Comparison of ENCODE assay signal across 10 mouse cellular contexts in genomic region chr1:85555261-85555660, GRCm38 (mm10). TPM values are rescaled to one million over a fixed set of nuclear protein-coding genes. Genes with fewer than 3 reads are reported as not detected.
DNase-seq lines count a peak whose midpoint lies in the region; TF ChIP-seq lines count a peak whose summit lies in the region.
"Not testable (repeated sequence)": the region's sequence is repeated elsewhere in the genome, so short reads cannot be mapped to it uniquely, and the experiment has no call there.
"Had no signal": no experiment of that assay in that cellular context is flagged by ENCODE, and none has a peak within 500 bp of the region (broad histone marks: within the 10 kb centered on the region; RNA-seq: fewer than 3 reads in every experiment).

No protein-coding gene starts in this region.

- peak; percentile 3 for DNase-seq in adrenal gland, postnatal 25 days
- peak; percentile 14 for DNase-seq in gastrocnemius, adult 2 months
- DNase-seq in heart, postnatal 36 days: peak; percentile 11 to 14
- DNase-seq in layer of hippocampus, adult 11-12 months (ENCODE audit: low spot score): peak; percentile 27
- DNase-seq in lung, postnatal 14 days: peak; percentile 7
- DNase-seq in right cerebral cortex, postnatal 25 days: peak; percentile 11
- peak; percentile 13 for DNase-seq in thymus, postnatal 14 days
- DNase-seq in urinary bladder, postnatal 4 days (ENCODE audit: low spot score in 2 of 2): peak; percentile 39 to 80

- H3K27ac ChIP-seq in gastrocnemius, adult 2 months: not testable (repeated sequence)

- TF ChIP-seq CTCF in gastrocnemius, adult 2 months (IDR thresholded peaks at IDR 0.05): not testable (repeated sequence)

- intact Hi-C loops in gastrocnemius, adult 2 months (cut with DNase I); heart, postnatal 36 days (cut with DNase I): not testable (repeated sequence)

- H3K4me3 ChIP-seq in gastrocnemius, adult 2 months: not testable (repeated sequence)

RNA-seq across cellular contexts. Expression of gene G530012D18Rik, which starts 20.2 kb away (rescaled TPM):
- total RNA-seq in adrenal gland, postnatal 25 days (2021): not detected in 2 replicates
- not detected for total RNA-seq in gastrocnemius, adult 2 months (2021)
- not detected for total RNA-seq in heart, postnatal 36 days (2021)
- total RNA-seq: adrenal gland, adult 2 months; layer of hippocampus, postnatal 14 days had no signal

RNA-seq across cellular contexts. Expression of gene Sp110, which starts 43.4 kb away (rescaled TPM):
- total RNA-seq in adrenal gland, postnatal 25 days (2021): 4.0 and 4.9 TPM in 2 replicates
- total RNA-seq in gastrocnemius, adult 2 months (2021): 1 to 10 TPM in 1 of 2 experiments, under 1 TPM in 1; 0.71 to 1.1 TPM
- total RNA-seq in heart, postnatal 36 days (2021): 1 to 10 TPM; 3.6 to 4.8 TPM

RNA-seq across cellular contexts. Expression of gene Sp140, which starts 44.9 kb away (rescaled TPM):
- total RNA-seq in adrenal gland, postnatal 25 days (2021): 3.5 and 5.0 TPM in 2 replicates
- under 1 TPM; 0.47 to 0.59 TPM for total RNA-seq in gastrocnemius, adult 2 months (2021)
- total RNA-seq in heart, postnatal 36 days (2021): 1 to 10 TPM; 2.6 to 3.3 TPM

Comparison
In these comparisons a context has a peak if more than half of its experiments do, and no peak if none do; other contexts are left out.
1. DNase-seq: peak in every context shown above with its lines; median percentile 60 in urinary bladder, postnatal 4 days; 27 in layer of hippocampus, adult 11-12 months; 14 in gastrocnemius, adult 2 months; 13 in thymus, postnatal 14 days; 12 in heart, postnatal 36 days; 11 in right cerebral cortex, postnatal 25 days; 7 in lung, postnatal 14 days; 3 in adrenal gland, postnatal 25 days.